Mouse (Mus musculus): Measurements from ENCODE around the gene Wdtc1. TPM values are rescaled to one million over a fixed set of nuclear protein-coding genes. Genes with fewer than 3 reads are reported as not detected.

Gene Wdtc1
- polyA plus RNA-seq (2012; rRNA removed): 24.7 and 27.9 TPM in 2 replicates

DNA sequence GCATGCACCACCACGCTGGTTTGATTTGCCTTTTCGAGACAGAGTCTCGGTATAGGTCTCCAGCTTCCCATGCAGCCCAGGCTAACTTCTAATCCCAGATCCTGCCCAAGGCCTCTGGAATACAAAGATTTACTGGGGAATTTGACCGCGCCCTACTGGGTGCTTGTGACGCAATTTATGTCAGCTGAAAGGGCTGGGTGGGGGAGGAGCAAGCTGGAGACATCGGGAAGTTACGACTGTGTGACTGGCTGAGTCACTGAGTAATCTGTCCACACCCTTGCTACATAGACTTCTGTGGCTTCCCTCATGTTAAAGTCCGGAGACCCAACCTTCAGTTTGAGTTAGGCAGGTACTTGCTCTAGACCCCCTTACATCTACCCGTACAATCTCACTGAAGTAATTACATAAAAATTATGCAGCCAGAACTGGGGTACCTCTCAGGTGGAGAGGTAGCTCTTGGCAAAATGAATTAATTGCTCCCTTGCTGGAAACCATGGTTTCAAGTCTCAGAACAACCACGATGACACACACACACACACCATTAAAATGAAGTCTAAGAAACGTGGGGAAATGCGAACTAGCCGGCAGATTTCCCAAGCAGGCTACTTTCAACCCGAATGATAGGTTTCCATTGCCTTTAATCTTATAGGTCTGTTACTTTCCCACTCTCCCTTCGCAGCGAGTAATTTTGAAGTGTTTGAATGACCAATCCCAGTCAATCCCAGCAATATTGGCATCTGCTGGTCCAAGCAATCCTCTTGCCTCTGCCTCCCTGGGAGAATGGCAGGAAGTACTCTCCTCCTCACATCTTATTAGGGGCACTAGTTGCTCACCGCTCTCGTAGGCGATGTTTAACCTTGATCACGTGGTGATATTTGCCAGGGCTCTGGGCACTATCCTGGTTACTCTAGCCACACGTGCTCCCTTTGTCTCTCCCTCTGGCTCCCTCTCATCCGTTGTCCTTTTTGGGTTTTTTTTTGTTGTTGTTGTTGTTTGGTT, at the start of gene Wdtc1:
Gene Wdtc1 (minus strand): TSS at position 115 of the 999 bp plus-strand sequence.

DNA sequence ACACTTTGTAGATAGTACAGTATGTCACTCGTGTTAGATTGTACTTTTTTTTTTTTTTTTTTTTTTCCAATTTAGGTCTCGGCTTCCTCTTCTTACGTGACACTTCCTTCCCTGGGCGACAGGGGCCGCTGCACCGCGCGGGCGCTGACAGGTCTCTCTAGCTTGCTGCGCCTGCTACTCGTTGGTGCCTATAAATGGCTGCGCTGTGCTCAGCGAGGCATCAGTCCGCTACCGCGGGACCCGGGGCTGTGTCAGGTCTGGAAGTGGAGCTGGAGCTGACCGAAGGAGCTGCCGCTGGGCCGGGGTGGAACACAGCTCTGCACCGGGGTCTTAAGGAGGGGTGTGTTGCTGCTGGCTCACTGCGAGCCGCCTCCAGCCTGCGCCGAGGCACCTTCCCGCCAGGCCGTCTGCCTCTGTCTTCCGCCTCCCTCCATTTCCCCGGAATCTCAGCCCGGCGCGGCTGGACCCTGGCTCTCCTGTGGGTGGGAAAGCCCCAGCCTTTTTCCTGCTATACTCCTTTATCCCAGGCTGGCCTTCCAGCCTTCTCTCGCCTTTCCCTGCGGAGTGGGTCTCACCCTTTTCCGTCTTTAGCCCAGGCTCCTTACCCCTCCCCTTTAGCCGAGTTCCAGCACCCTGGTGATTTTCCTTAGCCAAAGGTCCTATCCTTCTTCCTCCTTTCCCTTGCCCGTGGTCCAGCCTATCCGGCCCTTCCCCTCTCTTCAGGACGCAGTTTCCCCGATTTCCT, 16.4 kb upstream of the Wdtc1 start, which contains the start of gene Slc9a1:
Gene Slc9a1 (plus strand): TSS at position 154 of the 745 bp plus-strand sequence.

DNA sequence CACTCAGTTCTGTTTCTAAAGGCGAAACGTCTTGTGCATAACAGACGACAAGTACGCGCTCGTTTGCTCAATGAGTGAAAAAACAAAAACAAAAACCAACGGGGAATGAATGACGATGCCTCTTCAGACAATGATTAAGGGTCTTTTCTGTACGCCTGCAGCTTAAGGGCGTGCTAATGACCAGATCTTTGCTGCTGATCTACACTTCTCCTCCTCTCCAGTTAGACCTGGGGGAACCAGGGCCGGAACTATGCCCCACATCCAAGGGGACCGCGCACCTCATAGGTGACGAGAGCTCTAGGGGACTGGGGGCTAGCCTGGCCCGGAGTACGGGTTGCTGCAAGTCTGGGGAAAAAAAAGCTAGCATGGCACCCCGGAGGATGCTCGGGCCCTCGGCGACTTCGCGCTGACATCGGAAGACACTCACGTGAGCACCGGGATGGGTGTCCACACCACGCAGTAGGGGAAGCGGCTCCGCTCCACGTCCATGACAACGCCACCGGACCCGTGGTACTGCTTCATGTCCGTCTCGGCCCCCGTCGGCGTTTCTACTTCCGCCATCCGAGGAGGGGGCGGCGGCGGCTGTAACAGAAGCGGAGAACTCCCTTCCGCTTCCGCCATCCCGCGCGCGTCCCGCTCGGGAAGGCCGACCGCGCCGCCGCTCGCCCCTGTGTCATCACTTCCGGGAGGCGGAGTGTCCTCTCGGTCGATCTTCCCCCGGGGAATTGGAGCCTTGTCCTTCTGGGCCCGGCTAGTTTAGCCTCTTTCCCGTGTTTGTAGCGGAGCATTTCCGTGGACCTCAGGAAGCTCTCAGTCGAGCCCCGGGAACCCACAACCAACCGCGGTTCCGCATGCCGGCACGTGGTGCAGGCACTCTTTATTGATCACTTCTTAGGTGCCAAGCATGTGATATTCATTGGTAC, 75.9 kb downstream of the Wdtc1 start, which contains the start of gene Tmem222:
Gene Tmem222 (minus strand): TSS at position 689 of the 923 bp plus-strand sequence.

DNA sequence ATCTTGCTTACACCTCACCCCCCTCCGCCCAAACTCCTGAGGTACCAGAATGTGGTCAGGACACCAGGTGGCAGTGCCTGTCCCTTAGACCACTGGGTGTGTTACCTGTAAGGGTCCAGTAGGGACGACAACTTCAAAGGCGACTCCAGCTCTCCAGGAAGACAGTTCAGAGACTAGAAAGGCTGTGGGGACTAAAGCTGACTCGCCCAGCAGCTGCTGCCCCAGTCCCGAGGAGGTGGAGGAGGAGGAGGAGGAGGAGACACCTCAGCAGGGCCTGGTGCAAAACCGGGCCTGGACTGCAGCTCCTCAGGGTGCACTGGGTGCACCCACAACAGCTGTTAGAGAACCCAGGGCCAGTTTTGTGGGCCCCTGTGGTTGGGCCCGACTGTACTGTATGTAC, 90.4 kb downstream of the Wdtc1 start, which contains the start of gene Sytl1:
Gene Sytl1 (minus strand): TSS at position 232 of the 400 bp plus-strand sequence.

Other genes starting within 250 kb of the Wdtc1 start
- 20.0 and 37.5 TPM in 2 replicates for gene Wasf2, start 223.0 kb downstream of the Wdtc1 start, polyA plus RNA-seq (2012; rRNA removed)
- gene Cd164l2, start 141.3 kb downstream of the Wdtc1 start, polyA plus RNA-seq (2012; rRNA removed): 0.77 and 1.1 TPM in 2 replicates
- gene Gpr3, start 140.9 kb downstream of the Wdtc1 start, polyA plus RNA-seq (2012; rRNA removed): 0.22 and 0.66 TPM in 2 replicates
- 2.6 and 3.4 TPM in 2 replicates for gene Map3k6, start 112.7 kb downstream of the Wdtc1 start, polyA plus RNA-seq (2012; rRNA removed)
- 1.3 and 1.4 TPM in 2 replicates for gene Sytl1, start 90.4 kb downstream of the Wdtc1 start, polyA plus RNA-seq (2012; rRNA removed)
- gene Tmem222, start 75.7 kb downstream of the Wdtc1 start, polyA plus RNA-seq (2012; rRNA removed): 69.7 and 91.3 TPM in 2 replicates
- 22.0 and 22.8 TPM in 2 replicates for gene Slc9a1, start 16.2 kb upstream of the Wdtc1 start, polyA plus RNA-seq (2012; rRNA removed)
- 0.19 and 0.42 TPM in 2 replicates for gene Tent5b, start 126.7 kb upstream of the Wdtc1 start, polyA plus RNA-seq (2012; rRNA removed)
- gene Trnp1, start 145.1 kb upstream of the Wdtc1 start, polyA plus RNA-seq (2012; rRNA removed): 1.3 and 1.6 TPM in 2 replicates
- gene Kdf1, start 165.5 kb upstream of the Wdtc1 start, polyA plus RNA-seq (2012; rRNA removed): 0.53 and 0.96 TPM in 2 replicates
- gene Nudc, start 192.5 kb upstream of the Wdtc1 start, polyA plus RNA-seq (2012; rRNA removed): 277 and 611 TPM in 2 replicates
- gene Nr0b2, start 199.9 kb upstream of the Wdtc1 start, polyA plus RNA-seq (2012; rRNA removed): 0.14 TPM in 2 replicates
- gene Gpatch3, start 221.3 kb upstream of the Wdtc1 start, polyA plus RNA-seq (2012; rRNA removed): 9.0 and 20.6 TPM in 2 replicates
- 35.2 and 59.0 TPM in 2 replicates for gene Gpn2, start 230.9 kb upstream of the Wdtc1 start, polyA plus RNA-seq (2012; rRNA removed)
- gene Sfn, start 248.7 kb upstream of the Wdtc1 start, polyA plus RNA-seq (2012; rRNA removed): 8.4 and 8.6 TPM in 2 replicates

Data from central nervous system, embryonic 11.5 days (tissue).